Mouse (Mus musculus): ENCODE measurements at regions not wholly inside any gene's neighbourhood (a gene's known extent, or its start where the extent isn't known, plus 50 kb on each side); places are given as distances from the start of the nearest gene placed in this dataset.
"Not testable (repeated sequence)": the region's sequence is repeated elsewhere in the genome, so short reads cannot be mapped to it uniquely, and the experiment has no call there.

DNA sequence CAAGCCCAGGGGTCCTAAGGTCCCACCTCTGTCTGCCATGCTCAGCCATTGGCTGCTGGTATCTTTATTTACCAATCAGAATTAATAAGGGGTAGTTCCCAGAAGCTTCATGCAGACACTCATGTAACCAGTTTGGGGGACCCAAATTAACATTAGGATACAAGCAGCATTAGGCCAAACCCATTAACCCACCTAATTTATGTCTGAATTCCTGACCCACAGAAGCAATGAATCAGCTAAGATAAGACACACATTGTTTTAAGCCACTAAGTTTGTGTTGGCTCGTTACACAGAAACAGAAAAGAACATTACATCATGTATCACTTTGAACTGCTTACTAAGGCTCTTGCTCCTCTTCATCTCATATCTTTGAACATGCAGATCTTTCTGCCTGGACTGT is 461.0 kb downstream of the Lmo7 start:
- DNase-seq (ENCODE audit: low read depth) = no peak

DNA sequence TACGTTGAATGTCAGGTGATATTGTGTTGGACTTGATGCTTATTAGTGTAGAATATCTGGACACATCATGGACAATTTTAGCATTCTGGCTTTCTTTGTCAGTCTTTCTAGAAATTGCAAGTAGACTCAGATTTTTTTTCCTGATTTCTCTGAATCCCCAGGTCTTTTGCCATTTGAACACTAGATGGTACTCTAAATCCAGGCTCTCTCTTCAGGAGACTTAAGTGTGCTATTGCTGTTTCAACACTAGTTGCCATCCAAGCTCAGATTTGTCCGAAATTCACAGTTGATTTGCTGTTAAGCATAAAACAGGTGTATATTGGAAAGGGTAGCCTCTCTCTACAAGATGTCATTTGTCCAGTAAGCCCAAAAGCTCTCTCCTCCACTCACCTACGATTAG is 451.5 kb downstream of the Lmo7 start:
- DNase-seq (ENCODE audit: low read depth) = no peak

DNA sequence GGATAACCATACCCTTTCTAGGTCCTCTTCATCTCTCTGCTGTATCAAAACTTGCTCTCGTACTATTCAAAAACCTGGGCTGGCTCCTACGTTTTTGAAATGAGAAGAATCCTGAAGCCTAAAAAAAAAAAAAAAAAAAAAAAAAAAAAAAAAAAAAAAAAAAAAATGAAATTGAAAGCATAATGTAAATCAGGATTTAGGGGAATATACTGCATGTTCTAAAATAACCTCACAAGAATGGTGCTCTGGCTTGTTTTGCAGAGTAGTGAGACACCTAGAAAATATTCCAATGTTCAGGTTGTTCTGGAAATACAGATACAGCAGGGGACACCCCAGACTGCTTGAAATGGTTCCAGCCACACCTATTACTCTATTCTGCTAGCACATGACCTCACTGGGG is 442.0 kb downstream of the Lmo7 start:
- no peak for DNase-seq (ENCODE audit: low read depth)

DNA sequence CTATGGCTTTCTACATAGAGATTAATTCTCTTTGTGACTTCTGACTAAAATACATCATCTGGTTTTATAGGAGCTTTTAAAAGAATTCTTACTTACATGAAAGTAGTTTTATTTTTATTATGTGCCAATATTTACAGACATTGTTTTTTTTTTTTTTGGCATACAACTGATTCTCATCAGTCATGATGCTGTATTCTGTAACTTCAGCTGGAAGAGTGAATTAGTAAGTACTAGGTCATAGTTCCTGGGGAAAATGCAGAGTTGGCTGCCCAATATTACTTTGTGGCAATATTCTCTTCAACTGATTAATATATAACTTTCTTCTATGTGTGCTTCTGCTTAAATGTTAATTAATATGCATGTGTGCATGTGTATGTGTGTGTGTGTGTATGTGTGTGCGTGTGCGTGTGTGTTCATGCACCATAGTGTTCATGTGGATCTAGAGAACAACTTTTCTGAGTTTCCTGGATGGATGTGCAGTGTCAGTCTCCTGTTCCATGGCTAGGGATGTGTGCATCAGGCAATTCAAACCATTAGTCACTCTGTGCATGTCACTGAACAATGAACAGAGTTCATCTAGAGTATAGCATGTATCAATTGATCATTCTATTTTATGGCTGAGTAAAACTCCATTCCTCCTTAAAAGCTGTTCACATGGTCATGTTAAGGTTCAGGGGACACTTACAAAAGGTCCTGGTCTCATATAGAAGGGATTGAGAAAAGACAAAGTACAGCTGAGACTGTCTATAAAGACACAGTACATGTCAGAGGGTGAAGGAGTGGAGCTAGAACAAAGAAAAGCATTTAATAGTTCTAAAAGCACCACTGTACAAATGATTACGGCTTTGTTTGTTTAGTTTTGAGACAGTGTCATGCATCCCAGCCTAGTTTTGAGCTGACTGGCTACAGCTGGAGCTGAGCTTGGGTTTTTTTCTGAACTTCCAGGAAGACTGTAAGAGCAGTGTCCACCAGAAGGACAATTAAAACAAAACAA is 431.8 kb downstream of the Lmo7 start:
- no peak for DNase-seq (ENCODE audit: low read depth)

DNA sequence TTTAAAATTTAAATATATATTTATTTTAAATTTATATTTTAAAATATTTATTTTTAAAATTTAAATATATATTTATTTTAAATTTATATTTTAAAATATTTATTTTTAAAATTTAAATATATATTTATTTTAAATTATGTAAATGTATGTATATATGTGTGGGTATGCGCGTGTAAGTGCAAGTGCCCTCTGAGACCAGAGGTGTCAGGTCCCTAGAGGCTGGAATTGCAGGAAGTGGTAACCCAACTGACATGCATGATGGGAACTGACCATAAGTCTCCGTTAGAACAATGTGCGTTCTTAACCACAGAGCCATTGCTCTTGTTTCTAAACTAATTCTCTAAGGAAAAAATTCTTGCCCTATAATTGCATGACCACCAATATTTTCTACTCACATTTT is 420.7 kb downstream of the Lmo7 start:
- DNase-seq (ENCODE audit: low read depth) = not testable (repeated sequence)

DNA sequence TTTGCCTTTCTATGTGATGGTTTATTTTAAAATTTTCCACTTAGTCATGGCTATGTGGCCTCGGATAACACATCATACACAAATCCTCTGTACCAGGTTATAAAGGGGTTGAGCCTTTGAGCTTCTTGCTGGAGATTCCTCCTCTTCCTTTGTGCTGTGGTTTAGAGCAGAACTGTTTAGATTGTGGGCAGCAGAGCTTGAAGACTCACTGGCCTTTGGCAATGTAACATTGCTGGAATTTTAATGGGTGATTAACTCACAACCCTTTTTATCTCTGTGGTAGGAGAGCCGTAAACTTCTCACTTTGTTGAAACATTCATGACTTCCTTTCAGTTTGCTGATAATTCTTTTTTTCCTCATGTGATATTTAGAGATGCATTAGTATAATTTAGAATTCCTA is 413.0 kb downstream of the Lmo7 start:
- no peak for DNase-seq (ENCODE audit: low read depth)

DNA sequence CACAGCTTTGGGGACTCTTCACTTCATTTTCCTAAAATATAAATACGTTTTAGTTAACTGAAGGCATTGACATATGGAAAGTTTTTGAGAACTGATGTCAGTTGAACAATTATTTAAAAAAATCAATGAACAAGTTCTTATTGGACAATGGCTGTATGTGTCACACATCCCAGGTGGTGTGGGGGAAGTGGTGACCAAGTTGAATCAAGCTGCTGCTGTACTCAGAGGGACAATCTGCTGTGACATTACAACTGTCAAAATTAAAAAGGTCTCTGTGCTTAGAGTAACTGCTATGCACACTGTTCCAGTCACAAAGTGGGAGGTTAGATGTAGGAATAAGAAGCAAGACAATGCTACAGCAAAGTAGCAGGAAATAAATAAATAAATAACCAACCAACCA is 409.2 kb downstream of the Lmo7 start:
- no peak for DNase-seq (ENCODE audit: low read depth)

DNA sequence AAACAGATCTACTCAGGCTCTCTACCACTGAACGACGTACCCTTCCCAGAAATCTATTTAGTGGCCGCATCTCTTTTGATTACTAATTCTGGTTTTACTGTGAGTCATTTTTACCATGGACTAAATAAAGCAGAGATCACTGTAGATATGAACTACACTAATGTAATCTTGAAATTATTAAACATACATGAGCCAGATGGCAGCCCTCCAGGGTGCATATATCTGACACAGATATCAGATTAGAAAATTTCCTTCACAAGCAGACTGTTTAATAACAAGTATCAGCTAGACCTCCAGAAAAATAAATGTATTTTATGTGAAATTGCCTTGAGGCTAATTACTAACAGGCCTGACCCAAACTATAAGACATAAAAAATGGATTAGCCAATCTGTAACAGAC is 388.4 kb downstream of the Lmo7 start:
- no peak for DNase-seq (ENCODE audit: low read depth)

DNA sequence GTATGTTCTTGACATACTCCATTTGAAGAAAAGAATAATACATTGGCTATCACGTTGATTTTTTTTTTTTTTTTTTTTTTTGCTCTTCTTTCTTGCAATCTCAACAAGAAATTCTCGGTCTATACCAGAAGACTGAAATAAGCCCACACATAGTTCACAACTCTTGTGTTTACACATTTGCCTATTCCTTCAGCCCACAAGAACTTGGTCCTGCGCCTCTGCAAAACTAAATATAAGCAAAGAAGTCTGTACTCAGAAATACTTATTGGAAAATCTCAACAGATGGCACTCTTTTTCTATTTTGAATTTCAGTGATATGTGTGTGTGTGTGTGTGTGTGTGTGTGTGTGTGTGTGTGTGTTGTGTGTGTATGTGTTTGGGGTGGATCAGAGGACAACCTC is 376.4 kb downstream of the Lmo7 start:
- DNase-seq (ENCODE audit: low read depth) = no peak

DNA sequence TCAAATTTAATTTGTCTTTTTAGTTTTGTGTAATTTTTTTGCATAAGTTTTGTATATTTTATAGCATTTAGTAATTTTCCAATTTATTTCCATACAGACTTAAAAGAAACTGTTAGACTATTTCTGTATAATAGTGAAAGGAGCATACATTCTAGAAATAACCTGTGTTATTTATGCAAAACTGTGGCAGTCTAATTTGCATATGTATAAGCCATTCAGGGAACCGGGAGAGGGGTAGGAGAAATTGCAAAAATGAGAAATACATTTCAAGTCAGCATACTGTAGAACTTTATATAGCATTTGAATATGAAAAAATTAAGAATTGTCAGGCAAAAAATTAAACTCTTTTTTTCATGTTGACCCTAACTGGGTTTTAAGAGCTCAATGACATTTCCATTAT is 364.3 kb downstream of the Lmo7 start:
- DNase-seq (ENCODE audit: low read depth) = no peak

DNA sequence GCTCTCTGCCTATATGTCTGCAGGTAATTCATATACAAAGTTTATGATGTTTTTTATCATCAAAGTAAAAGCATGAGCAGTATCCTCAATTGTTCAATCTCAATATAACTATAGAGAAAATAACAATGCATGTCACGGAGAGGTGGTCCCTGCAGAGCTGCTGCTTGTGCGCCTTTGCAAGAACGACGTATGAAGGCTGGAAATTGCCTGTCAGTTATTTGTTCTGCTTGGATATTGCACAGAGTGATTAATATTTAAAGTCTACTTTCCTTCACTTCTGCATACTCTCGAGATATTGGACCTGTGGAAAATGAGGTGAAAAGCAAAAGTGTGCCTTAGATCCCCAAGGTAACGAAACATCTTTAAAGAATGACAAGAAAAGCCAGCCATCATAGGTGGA is 362.8 kb downstream of the Lmo7 start:
- no peak for DNase-seq (ENCODE audit: low read depth)

DNA sequence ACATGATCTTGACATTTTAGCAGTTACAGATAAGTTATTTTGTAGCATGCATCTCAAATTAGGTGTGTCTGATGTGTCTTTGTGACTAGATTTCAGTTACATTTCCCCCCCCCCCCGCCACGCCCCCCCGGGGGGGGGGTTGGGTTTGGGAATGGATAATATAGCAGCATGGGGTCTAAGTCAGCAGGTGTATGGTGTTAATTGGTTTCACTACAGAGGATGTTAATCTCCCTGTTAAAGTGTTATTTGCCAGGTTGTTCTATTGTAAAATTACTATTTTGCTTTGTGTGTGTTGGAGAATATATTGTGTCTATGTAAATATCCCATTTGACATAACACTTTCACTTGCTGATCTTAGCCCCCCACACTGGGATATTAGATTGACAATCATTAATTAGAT is 319.2 kb downstream of the Lmo7 start:
- DNase-seq (ENCODE audit: low read depth) = no peak

DNA sequence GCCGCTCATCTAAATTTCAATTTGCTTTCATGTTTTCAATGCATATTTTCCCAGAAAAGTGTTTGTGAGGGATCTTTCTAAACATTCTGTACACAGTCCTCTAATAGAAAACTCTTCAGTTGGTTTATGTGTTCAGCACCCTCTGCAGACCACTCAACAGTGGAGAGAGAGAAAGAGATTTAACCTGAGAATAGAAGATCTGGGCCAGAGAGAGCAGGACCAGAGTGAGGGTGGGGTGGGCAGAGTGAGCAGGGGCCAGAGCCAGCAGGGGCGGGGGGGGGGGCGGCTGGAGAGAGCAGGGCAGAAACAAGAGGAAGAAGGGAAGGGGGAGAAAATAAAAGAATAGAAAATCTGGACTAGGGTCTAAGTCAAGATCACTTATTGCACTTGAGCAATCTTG is 318.7 kb downstream of the Lmo7 start:
- DNase-seq (ENCODE audit: low read depth) = no peak

DNA sequence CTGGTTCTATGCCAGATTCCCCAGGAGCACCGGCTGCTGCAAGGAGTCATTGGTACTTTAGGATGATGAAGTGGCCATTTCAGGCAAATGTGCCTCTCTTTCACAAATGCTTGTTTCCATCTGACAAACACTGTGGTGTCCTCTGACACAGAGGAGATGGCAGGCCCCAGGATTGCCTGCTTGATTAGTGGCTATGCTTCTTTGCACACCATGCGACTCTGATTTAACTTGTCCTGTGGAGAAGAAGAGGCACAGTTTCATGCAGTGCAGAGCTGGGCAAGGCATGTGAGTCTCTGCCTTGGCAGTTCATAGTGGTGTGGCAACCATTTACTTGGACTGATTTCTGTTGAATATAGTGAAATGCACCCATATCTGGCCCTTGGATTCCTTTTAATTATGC is 308.4 kb downstream of the Lmo7 start:
- no peak for DNase-seq (ENCODE audit: low read depth)

DNA sequence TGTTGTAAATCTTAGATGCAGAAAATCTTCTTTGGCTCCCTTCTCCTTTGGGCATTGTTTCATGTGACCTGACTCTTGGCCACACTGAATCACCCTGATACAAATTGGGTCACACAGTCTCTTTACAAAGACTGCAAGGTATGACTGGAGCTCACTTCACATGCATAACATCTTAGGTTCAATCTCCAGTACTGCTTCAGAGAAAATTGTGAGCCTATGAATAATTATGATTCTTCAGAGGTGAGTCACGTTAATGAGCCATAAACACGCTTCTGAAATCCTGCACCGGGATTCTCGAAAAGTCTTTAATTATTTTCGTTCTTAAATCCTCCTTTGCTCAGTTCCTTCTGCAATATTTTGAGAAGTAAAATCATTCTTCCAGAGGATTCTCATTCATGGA is 307.7 kb downstream of the Lmo7 start:
- no peak for DNase-seq (ENCODE audit: low read depth)

DNA sequence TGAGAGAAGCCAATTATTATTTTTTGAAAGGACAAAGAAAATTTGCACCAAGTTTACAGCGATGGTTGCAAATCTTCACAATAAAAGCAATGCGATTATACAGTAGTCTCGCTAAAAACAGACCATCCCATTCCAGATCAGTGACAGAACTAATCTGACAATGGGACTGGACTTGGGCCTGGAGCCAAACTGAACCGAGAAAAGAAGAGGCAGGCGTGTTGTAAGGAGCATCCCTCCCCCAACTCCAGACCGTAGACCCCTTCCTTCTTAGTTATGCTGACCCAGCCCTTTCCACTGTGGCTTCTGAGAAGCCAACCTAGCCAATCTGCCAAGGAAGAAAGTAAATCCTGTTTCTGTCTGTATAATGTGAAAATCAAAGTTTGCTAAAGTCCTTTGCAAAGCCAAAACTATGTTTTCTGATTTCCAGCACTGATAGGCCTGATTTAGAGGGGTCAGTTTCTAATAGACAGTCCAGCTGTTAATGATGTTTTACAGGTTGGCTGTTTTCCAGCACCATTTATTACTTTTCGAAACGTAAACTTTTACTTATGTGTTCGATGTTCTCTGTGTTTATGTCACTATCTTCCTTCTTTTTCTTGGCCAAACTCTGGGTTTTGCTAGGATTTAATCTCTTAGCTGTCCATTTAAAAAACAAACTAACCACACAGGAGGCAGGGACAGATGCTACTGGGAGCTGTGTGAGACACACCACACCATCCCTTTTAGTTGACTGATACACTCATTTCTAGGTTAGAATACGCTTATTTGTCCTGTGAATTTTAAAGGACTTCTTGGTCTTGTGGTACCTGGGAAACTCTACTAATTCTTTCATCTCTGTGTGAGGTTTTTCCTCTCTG is 301.5 kb downstream of the Lmo7 start:
- no peak for DNase-seq (ENCODE audit: low read depth)

DNA sequence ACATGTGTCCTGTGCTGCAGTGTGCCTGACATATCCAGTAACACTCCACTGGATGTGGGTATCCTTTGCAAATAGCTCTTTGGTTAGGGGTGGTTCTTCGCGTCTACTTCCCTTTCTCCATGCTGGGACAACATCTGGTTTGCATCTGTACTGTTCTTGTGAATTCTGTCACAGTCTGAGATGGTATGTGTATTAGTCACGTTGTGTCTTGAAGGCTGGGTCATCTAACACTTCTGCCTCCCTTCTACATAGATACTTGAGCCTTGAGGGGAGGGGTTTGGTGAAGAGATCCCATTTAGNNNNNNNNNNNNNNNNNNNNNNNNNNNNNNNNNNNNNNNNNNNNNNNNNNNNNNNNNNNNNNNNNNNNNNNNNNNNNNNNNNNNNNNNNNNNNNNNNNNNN is 294.9 kb downstream of the Lmo7 start:
- no peak for DNase-seq (ENCODE audit: low read depth)

DNA sequence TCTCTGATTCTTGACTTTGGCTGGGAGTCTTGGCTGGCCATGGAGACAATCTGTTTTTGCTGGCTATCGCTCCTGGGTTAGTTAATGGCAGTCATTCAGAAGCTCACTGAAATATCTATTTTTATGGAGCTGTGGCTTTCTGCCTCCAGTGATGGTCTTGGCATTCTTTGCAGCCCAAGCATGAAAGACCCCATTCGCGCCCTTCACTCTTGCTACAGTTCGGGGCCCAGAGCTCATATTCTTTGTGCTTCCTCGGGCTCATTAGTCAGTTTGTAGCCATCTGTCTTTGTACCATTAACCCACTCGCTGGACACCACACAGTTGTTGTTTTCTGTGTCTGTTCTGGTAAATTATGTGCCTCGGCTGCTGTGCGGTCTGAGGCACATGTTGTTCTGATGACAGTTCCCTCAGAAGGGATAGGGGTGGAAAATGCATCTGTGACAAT is 290.4 kb downstream of the Lmo7 start:
- no peak for DNase-seq (ENCODE audit: low read depth)

DNA sequence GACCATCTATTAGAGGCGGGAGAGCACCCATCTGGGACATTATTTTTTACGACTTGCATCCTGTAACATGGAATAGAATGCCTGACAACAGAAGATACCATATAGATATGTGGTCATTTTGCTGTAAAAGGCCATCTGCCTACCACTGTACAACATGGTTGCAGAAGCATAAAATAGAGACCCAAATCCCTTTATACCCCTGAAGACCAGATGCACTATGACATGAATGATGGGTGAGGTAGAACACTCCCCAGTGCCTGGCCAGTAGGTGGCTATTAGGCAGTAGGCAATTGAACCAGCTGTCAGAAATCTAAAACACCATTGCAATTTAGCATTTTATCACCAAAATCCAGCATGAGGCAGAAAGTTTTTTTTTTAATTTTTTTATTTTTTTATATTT is 289.6 kb downstream of the Lmo7 start:
- no peak for DNase-seq (ENCODE audit: low read depth)

DNA sequence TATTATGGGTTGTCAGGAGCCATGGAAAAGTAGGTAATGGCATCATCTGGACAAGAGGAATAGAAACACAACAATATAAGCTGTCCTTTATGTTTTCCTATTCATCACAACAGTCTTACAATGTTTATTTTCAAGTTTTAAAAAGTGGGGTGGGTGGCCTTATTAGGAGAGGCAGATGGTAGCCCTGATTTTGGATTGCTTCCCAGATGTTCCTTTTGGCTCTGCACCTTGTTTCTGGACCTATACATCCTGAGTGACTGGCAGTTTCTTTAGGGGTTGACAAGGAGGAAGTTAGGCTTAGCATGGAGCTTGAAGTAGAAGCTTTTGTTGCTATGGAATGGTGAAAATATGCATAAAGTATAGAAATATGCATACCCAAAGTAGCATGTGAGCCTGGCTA is 286.8 kb downstream of the Lmo7 start:
- DNase-seq (ENCODE audit: low read depth) = no peak

DNA sequence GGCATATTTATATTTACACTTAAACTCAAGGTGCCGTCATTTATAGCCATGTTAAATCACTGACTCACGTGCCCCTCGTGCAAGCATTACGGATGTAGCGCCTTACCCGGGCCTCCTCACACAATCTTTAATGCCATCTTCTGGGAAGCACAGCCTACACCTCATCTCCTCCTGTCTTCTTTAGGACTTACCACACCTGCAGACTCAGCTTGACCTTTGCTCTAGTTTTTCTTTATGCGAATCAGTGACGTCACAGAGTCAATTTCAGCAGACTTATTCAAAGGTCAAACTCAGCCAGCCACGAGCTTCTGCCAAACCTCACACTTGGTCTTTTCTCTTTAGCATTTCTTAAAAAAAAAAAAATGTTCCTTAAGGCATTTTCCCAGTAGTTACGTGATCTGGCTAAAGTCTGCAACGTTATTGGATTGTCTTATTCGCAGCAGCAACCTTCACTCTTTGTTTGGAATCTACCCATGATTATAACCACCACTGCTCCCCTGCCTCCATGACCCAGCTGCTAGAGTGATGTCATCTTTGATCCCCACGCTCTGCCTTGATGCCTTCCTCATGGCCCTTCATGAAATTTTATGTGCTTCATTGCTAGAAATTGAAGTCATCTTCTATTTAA is 285.3 kb downstream of the Lmo7 start:
- DNase-seq (ENCODE audit: low read depth) = no peak

DNA sequence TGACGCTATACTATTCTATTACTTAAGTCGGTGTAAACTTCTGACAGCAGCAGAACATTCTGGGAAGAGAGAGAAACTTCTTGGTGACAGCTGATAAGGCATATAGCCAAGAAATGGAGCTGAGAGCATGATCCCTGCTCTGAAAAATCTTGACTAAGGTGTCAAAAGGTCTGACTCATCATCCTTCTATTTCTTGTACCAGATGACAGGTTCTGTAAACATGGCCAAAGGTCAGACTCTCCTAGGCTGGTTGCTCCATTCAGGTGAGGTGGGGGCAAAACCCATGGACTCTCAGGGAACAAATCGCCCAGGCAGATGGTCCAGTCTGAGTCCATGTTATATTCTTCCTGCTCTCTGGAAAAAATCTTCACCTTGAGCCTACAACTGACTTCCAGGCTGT is 283.5 kb downstream of the Lmo7 start:
- no peak for DNase-seq (ENCODE audit: low read depth)

DNA sequence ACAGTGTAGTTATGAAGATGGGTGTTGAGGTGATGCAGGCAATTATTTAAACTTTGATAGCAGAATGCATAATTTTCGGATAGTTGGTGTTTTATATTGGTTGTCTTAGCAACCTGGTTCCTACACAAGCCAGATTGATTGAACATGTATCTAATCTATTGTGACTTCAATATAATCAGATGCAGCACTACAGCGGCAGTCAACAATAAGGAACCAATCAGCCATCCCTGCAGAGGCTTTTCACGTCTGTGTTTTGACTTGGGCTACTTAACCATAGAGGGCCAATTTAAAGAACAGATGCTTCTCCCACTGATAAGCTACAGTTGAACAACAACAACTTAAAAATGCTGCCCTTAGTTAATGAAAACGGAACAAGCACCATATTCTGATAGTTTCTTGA is 267.8 kb downstream of the Lmo7 start:
- DNase-seq (ENCODE audit: low read depth) = no peak

All from c-Kit-positive CD71-positive TER-119-negative erythroid progenitor cells, embryonic 14.5 days (primary cell).